Mouse (Mus musculus): ENCODE data around the gene Ifnab. TPM values are rescaled to one million over a fixed set of nuclear protein-coding genes. Genes with fewer than 3 reads are reported as not detected.

The Ifnab gene
- total and polyA plus RNA-seq, 2 experiments = not detected

- WGBS = 70% methylated on average over 2 of the region's 2 CpGs
- Histone ChIP-seq H3K4me1 (ENCODE audit: control insufficient read depth, insufficient read depth, low read length) (no peaks in the 10 kb centered on the region), H3K27me3 (ENCODE audit: control insufficient read depth, insufficient read depth, low read length) (no peaks in the 10 kb centered on the region), H3K4me3 (ENCODE audit: insufficient read depth, low read depth, low read length) (no peak overlapping the region), H3K27ac (replicated peaks; ENCODE audit: insufficient read depth, low read depth, low read length) (no peak overlapping the region), H3K9ac (ENCODE audit: low read depth, low read length) (no peak overlapping the region), H3K36me3 (ENCODE audit: control insufficient read depth, insufficient read depth, low read length) (no peaks in the 10 kb centered on the region), H3K79me2 (ENCODE audit: control insufficient read depth, insufficient read depth, low read length) (no peaks in the 10 kb centered on the region)
- no peak for DNase-seq (ENCODE audit: extremely low read depth, low read depth, low spot score)
- TF ChIP-seq CTCF (IDR thresholded peaks at IDR 0.05; ENCODE audit: low read depth, low read length) (no peak), POLR2A (IDR thresholded peaks at IDR 0.05; ENCODE audit: extremely low read depth, insufficient read depth, low read length) (no peak)
Observed at GRCm38 (mm10) chr4:88693392-88693791, 2.2 kb upstream of the Ifnab start.

GRCm38 (mm10) chr4:88692537-88692936, 1.4 kb upstream of the Ifnab start:
- DNase-seq (ENCODE audit: extremely low read depth, low read depth, low spot score) = no peak
- Histone ChIP-seq H3K4me3 (ENCODE audit: insufficient read depth, low read depth, low read length) (no peak overlapping the region), H3K27me3 (ENCODE audit: control insufficient read depth, insufficient read depth, low read length) (no peaks in the 10 kb centered on the region), H3K79me2 (ENCODE audit: control insufficient read depth, insufficient read depth, low read length) (no peaks in the 10 kb centered on the region), H3K4me1 (ENCODE audit: control insufficient read depth, insufficient read depth, low read length) (no peaks in the 10 kb centered on the region), H3K9ac (ENCODE audit: low read depth, low read length) (no peak overlapping the region), H3K36me3 (ENCODE audit: control insufficient read depth, insufficient read depth, low read length) (no peaks in the 10 kb centered on the region), H3K27ac (replicated peaks; ENCODE audit: insufficient read depth, low read depth, low read length) (no peak overlapping the region)
- WGBS = 59% methylated on average over 1 of the region's 1 CpGs
- TF ChIP-seq POLR2A (IDR thresholded peaks at IDR 0.05; ENCODE audit: extremely low read depth, insufficient read depth, low read length) = no peak

- no peaks in the 10 kb centered on the region for H3K27me3 ChIP-seq (ENCODE audit: control insufficient read depth, insufficient read depth, low read length)
- H3K36me3 ChIP-seq (ENCODE audit: control insufficient read depth, insufficient read depth, low read length) = no peaks in the 10 kb centered on the region
- H3K4me1 ChIP-seq (ENCODE audit: control insufficient read depth, insufficient read depth, low read length) = no peaks in the 10 kb centered on the region
- H3K79me2 ChIP-seq (ENCODE audit: control insufficient read depth, insufficient read depth, low read length) = no peaks in the 10 kb centered on the region
- H3K9ac ChIP-seq (ENCODE audit: low read depth, low read length) = no peak within 1 kb of the TSS
- no peak within 1 kb of the TSS for H3K4me3 ChIP-seq (ENCODE audit: insufficient read depth, low read depth, low read length)
- H3K27ac ChIP-seq (replicated peaks; ENCODE audit: insufficient read depth, low read depth, low read length) = no peak within 1 kb of the TSS
- TF ChIP-seq CTCF (IDR thresholded peaks at IDR 0.05; ENCODE audit: low read depth, low read length) (no peak), POLR2A (IDR thresholded peaks at IDR 0.05; ENCODE audit: extremely low read depth, insufficient read depth, low read length) (no peak)
- WGBS = 96% methylated on average over 1 of the region's 1 CpGs
- no peak for DNase-seq (ENCODE audit: extremely low read depth, low read depth, low spot score)
Observed at GRCm38 (mm10) chr4:88683812-88684211, 7.3 kb downstream of the Ifnab start, which contains the start of gene Ifna2. Gene Ifna2, minus strand, starts transcription at chr4:88683912.

DNA sequence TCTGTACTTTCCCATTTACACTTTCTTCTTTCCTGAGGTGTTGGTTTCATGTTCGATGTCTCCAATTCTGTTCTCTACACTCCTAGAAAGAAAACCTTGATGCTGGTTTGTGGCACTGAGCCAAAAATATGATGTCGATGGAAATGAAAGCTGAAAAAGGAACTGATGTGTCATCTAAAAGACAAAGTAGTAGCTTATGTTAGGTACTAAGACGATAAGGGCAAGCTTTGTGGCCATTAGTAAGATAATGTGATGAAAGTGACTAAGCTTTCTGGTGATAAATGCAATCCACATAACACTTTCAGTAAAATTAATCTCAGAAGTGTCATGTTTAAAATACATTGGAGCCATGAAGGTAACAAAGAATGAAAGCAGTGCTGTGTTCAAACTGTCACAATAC, 9.8 kb downstream of the Ifnab start:
- H3K27me3 ChIP-seq (ENCODE audit: control insufficient read depth, insufficient read depth, low read length) = no peaks in the 10 kb centered on the region
- H3K4me3 ChIP-seq (ENCODE audit: insufficient read depth, low read depth, low read length) = no peak overlapping the region
- TF ChIP-seq CTCF (IDR thresholded peaks at IDR 0.05; ENCODE audit: low read depth, low read length) (no peak), POLR2A (IDR thresholded peaks at IDR 0.05; ENCODE audit: extremely low read depth, insufficient read depth, low read length) (no peak)
- H3K9ac ChIP-seq (ENCODE audit: low read depth, low read length) = no peak overlapping the region
- 51% methylated on average over 3 of the region's 3 CpGs for WGBS
- H3K4me1 ChIP-seq (ENCODE audit: control insufficient read depth, insufficient read depth, low read length) = no peaks in the 10 kb centered on the region
- no peaks in the 10 kb centered on the region for H3K79me2 ChIP-seq (ENCODE audit: control insufficient read depth, insufficient read depth, low read length)
- no peaks in the 10 kb centered on the region for H3K36me3 ChIP-seq (ENCODE audit: control insufficient read depth, insufficient read depth, low read length)
- no peak overlapping the region for H3K27ac ChIP-seq (replicated peaks; ENCODE audit: insufficient read depth, low read depth, low read length)
- DNase-seq (ENCODE audit: extremely low read depth, low read depth, low spot score) = no peak

DNA sequence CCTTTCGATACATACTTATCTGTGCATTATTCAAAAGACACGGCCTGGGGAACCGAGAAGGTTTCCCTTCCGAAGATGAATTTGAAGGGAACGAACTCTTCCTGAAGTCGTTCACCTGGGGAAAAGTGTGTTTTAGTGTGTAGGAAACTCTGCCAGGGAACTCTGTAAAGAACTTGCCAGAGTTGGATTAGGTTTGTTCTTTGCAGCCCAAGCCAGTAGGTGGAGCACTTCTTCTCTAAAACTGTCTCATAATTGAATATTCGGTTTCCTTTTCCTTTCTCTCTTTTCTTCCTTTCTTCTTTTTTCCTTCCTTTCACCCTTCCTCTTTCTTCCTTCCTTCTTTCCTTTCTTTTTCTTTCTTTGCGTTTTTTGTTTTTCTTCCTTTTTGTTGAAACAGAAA, 10.8 kb downstream of the Ifnab start:
- TF ChIP-seq CTCF (IDR thresholded peaks at IDR 0.05; ENCODE audit: low read depth, low read length) (0 out of 2 replicates have a peak, but pooled peaks have one; percentile 3), POLR2A (IDR thresholded peaks at IDR 0.05; ENCODE audit: extremely low read depth, insufficient read depth, low read length) (no peak)
- DNase-seq (ENCODE audit: extremely low read depth, low read depth, low spot score) = peak; percentile 30
- WGBS = 38% methylated on average over 8 of the region's 8 CpGs
- Histone ChIP-seq H3K4me3 (ENCODE audit: insufficient read depth, low read depth, low read length) (no peak overlapping the region), H3K27me3 (ENCODE audit: control insufficient read depth, insufficient read depth, low read length) (no peaks in the 10 kb centered on the region), H3K36me3 (ENCODE audit: control insufficient read depth, insufficient read depth, low read length) (no peaks in the 10 kb centered on the region), H3K27ac (replicated peaks; ENCODE audit: insufficient read depth, low read depth, low read length) (no peak overlapping the region), H3K79me2 (ENCODE audit: control insufficient read depth, insufficient read depth, low read length) (no peaks in the 10 kb centered on the region), H3K4me1 (ENCODE audit: control insufficient read depth, insufficient read depth, low read length) (no peaks in the 10 kb centered on the region), H3K9ac (ENCODE audit: low read depth, low read length) (no peak overlapping the region)

- no peaks in the 10 kb centered on the region for H3K4me1 ChIP-seq (ENCODE audit: control insufficient read depth, insufficient read depth, low read length)
- no peaks in the 10 kb centered on the region for H3K36me3 ChIP-seq (ENCODE audit: control insufficient read depth, insufficient read depth, low read length)
- H3K79me2 ChIP-seq (ENCODE audit: control insufficient read depth, insufficient read depth, low read length) = no peaks in the 10 kb centered on the region
- H3K27me3 ChIP-seq (ENCODE audit: control insufficient read depth, insufficient read depth, low read length) = no peaks in the 10 kb centered on the region
- DNase-seq (ENCODE audit: extremely low read depth, low read depth, low spot score) = no peak
- no peak within 1 kb of the TSS for H3K9ac ChIP-seq (ENCODE audit: low read depth, low read length)
- H3K27ac ChIP-seq (replicated peaks; ENCODE audit: insufficient read depth, low read depth, low read length) = no peak within 1 kb of the TSS
- 74% methylated on average over 1 of the region's 1 CpGs for WGBS
- TF ChIP-seq POLR2A (IDR thresholded peaks at IDR 0.05; ENCODE audit: extremely low read depth, insufficient read depth, low read length) = no peak
- no peak for TF ChIP-seq CTCF (IDR thresholded peaks at IDR 0.05; ENCODE audit: low read depth, low read length)
- no peak within 1 kb of the TSS for H3K4me3 ChIP-seq (ENCODE audit: insufficient read depth, low read depth, low read length)
Observed at GRCm38 (mm10) chr4:88676824-88677223, 14.3 kb downstream of the Ifnab start, which contains the start of gene Ifna16. Gene Ifna16, minus strand, starts transcription at chr4:88676924.

Data from liver, adult 2 months (tissue).